Mouse (Mus musculus) limb, embryonic 11.5 days (tissue): ENCODE measurements at regions not wholly inside any gene's neighbourhood (a gene's known extent, or its start where the extent isn't known, plus 50 kb on each side); places are given as distances from the start of the nearest gene placed in this dataset.

Experiments
- ATAC-seq: fragments of 200-750 bp; cut with Nextera tagmentation; 2 replicates; pipeline ENCODE4 v1.8.0; 2017; ENCODE audit warnings: low read depth; ENCODE audit not compliant: insufficient number of reproducible peaks, low FRiP score, low TSS enrichment
- DNase-seq: peaks from one replicate; pipeline ENCODE4 v3.0.0-alpha.2; 2015; ENCODE audit warnings: low spot score
- H3K27ac ChIP-seq: fragments of 300-500 bp; sonication (generic); replicated peaks from 2 replicates; pipeline ENCODE4 v1.5.1; 2014; ENCODE audit warnings: low read depth, mild to moderate bottlenecking, low read length
- H3K27me3 ChIP-seq: fragments of 300-500 bp; sonication (generic); 2 replicates; pipeline ENCODE4 v1.6.1; 2014; ENCODE audit warnings: mild to moderate bottlenecking, low read length, mixed read lengths; ENCODE audit not compliant: control insufficient read depth, insufficient read depth
- H3K36me3 ChIP-seq: fragments of 300-500 bp; sonication (generic); 2 replicates; pipeline ENCODE4 v1.6.1; 2014; ENCODE audit warnings: mild to moderate bottlenecking, low read length, moderate library complexity, mixed read lengths; ENCODE audit not compliant: control insufficient read depth, insufficient read depth
- H3K4me1 ChIP-seq: fragments of 300-500 bp; sonication (generic); 2 replicates; pipeline ENCODE4 v1.6.1; 2014; ENCODE audit warnings: low read length, mixed read lengths; ENCODE audit not compliant: control insufficient read depth, insufficient read depth
- H3K4me2 ChIP-seq: fragments of 300-500 bp; sonication (generic); 2 replicates; pipeline ENCODE4 v1.6.1; 2014; ENCODE audit warnings: low read depth, mild to moderate bottlenecking, moderate library complexity; ENCODE audit not compliant: severe bottlenecking
- H3K4me3 ChIP-seq: fragments of 300-500 bp; sonication (generic); 2 replicates; pipeline ENCODE4 v1.5.1; 2014; ENCODE audit warnings: low read depth, low read length
- H3K9ac ChIP-seq: fragments of 300-500 bp; sonication (generic); 2 replicates; pipeline ENCODE4 v1.6.1; 2014; ENCODE audit warnings: mild to moderate bottlenecking, low read length
- H3K9me3 ChIP-seq: fragments of 300-500 bp; sonication (generic); 2 replicates; pipeline ENCODE4 v1.6.1; 2016; ENCODE audit warnings: low read length; ENCODE audit not compliant: control insufficient read depth
- WGBS: fragments of 180-500 bp; shearing (Covaris S2); extraction: QIAGEN DNeasy Blood & Tissue Kit; methylation state at CpG from one replicate; pipeline ENCODE4 v1.1.7; 2014; 5-methylcytosine and 5-hydroxymethylcytosine counted together

DNA sequence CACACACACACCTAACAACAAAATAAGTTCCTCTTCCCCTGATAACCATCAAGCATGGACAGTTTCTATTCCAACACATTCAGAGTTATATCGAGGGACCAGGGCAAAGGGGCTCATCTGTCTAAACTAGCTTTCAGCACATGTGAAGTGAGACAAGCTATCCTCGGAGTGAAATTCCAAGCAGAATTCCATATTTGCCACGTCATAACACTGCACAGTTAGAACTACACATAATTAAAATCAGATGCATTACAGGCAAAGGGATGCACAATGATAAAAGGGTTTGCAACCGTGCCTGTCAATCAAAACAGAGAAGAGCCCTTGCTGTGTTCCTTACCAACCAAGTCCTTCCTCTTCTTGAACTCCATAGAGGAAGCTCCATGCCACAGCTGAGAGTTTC is 488.2 kb upstream of the Hs6st1 start:
- Histone ChIP-seq H3K4me3 (no peak overlapping the region), H3K4me1 (no peaks in the 10 kb centered on the region), H3K27me3 (no peaks in the 10 kb centered on the region), H3K4me2 (no peak overlapping the region), H3K36me3 (no peaks in the 10 kb centered on the region), H3K27ac (no peak overlapping the region), H3K9ac (no peak overlapping the region), H3K9me3 (no peaks in the 10 kb centered on the region)
- ATAC-seq (no peak), DNase-seq (no peak)
- 62% methylated on average over 4 of the region's 4 CpGs for WGBS

DNA sequence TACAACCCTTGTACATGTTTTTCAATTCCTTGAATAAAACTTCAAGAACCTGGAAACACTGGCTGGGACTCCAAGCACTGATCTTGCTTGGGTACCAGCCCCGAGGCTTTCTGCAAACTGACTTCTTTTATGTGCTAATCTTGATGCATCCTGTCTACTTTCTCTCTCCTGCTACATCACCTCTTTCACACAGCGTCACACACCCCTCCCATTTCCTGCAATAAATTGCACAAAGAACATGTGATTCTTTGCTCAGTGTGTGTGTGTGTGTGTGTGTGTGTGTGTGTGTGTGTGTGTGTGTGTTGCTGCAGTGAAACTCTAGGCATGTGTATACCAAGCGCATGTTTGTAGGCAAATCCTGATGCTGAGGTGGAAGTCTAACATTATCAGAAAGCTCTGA is 487.7 kb upstream of the Hs6st1 start:
- Histone ChIP-seq H3K36me3 (no peaks in the 10 kb centered on the region), H3K4me3 (no peak overlapping the region), H3K9me3 (no peaks in the 10 kb centered on the region), H3K27me3 (no peaks in the 10 kb centered on the region), H3K9ac (no peak overlapping the region), H3K4me2 (no peak overlapping the region), H3K4me1 (no peaks in the 10 kb centered on the region), H3K27ac (no peak overlapping the region)
- WGBS, result 42% methylated on average over 3 of the region's 3 CpGs
- no peak for ATAC-seq
- no peak for DNase-seq

- Histone ChIP-seq H3K9me3 (no peaks in the 10 kb centered on the region), H3K9ac (no peak overlapping the region), H3K4me3 (no peak overlapping the region), H3K27me3 (no peaks in the 10 kb centered on the region), H3K27ac (no peak overlapping the region), H3K4me1 (no peaks in the 10 kb centered on the region), H3K4me2 (no peak overlapping the region), H3K36me3 (no peaks in the 10 kb centered on the region)
- ATAC-seq (no peak), DNase-seq (no peak)
- 83% methylated on average over 2 of the region's 2 CpGs for WGBS
These were observed 480.3 kb upstream of the Hs6st1 start for GRCm38 (mm10) chr1:35587900-35588299.

- DNase-seq (no peak), ATAC-seq (no peak)
- Histone ChIP-seq H3K4me3 (no peak overlapping the region), H3K27me3 (no peaks in the 10 kb centered on the region), H3K9me3 (no peaks in the 10 kb centered on the region), H3K9ac (no peak overlapping the region), H3K4me1 (no peaks in the 10 kb centered on the region), H3K27ac (no peak overlapping the region), H3K4me2 (no peak overlapping the region), H3K36me3 (no peaks in the 10 kb centered on the region)
- 82% methylated on average over 3 of the region's 3 CpGs for WGBS
These were observed 479.3 kb upstream of the Hs6st1 start for GRCm38 (mm10) chr1:35588939-35589338.

DNA sequence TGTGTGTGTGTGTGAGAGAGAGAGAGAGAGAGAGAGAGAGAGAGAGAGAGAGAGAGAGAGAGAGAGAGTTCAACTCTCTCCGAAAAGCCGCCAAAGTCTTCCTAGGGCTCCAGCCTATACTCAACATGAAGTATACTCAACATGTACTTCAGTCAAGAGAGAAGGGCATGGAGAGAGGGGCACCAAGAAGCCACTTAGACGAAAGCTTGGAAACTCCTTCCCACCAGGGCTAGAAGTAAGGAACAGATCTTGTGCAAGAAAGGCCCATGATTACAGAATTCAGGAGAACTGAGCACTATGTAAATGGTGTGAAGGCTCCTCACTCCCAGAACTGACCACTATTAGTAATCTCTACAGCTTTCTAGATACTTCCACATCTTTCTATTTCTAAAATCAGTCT is 467.4 kb upstream of the Hs6st1 start:
- Histone ChIP-seq H3K4me3 (no peak overlapping the region), H3K9ac (no peak overlapping the region), H3K4me1 (no peaks in the 10 kb centered on the region), H3K27me3 (no peaks in the 10 kb centered on the region), H3K36me3 (no peaks in the 10 kb centered on the region), H3K9me3 (no peaks in the 10 kb centered on the region), H3K27ac (no peak overlapping the region), H3K4me2 (no peak overlapping the region)
- ATAC-seq (no peak), DNase-seq (no peak)
- 92% methylated on average over 3 of the region's 3 CpGs for WGBS

GRCm38 (mm10) chr1:35615131-35615530 is 453.1 kb upstream of the Hs6st1 start:
- ATAC-seq (no peak), DNase-seq (no peak)
- no peaks in the 10 kb centered on the region for H3K9me3 ChIP-seq
- WGBS, result 72% methylated on average over 3 of the region's 3 CpGs
- H3K4me2 ChIP-seq, result no peak overlapping the region
- no peak overlapping the region for H3K4me3 ChIP-seq
- H3K36me3 ChIP-seq, result no peaks in the 10 kb centered on the region
- H3K27me3 ChIP-seq, result no peaks in the 10 kb centered on the region
- H3K4me1 ChIP-seq, result no peaks in the 10 kb centered on the region
- H3K27ac ChIP-seq, result no peak overlapping the region
- no peak overlapping the region for H3K9ac ChIP-seq

DNA sequence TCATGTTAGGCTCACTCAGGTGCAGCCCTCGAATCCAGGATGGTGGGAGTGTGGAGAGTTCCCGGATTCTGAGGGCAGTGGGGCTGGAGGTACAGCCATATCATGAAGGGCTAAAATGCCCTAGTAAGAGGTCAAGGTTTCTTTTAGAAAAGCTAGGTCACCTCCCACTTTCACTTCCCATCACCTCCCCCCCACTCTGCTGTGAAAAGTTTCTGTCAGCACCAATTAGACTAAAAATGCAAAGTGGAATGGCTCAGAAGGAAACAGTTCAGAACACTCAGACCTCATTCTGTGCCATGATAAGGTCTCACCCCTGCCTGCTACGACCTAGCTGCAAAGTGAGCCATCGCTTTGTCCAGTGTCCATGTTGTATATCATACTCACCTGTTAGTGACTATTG is 448.7 kb upstream of the Hs6st1 start:
- no peak for DNase-seq

GRCm38 (mm10) chr1:35642595-35642994 is 425.6 kb upstream of the Hs6st1 start:
- 40% methylated on average over 7 of the region's 7 CpGs for WGBS
- no peak for ATAC-seq

More for the DNA sequence above, 448.7 kb upstream of the Hs6st1 start:
- H3K9me3 ChIP-seq, result no peaks in the 10 kb centered on the region
- no peak overlapping the region for H3K4me2 ChIP-seq
- H3K36me3 ChIP-seq, result no peaks in the 10 kb centered on the region
- H3K4me3 ChIP-seq, result no peak overlapping the region
- no peak overlapping the region for H3K9ac ChIP-seq
- H3K27me3 ChIP-seq, result no peaks in the 10 kb centered on the region
- H3K27ac ChIP-seq, result no peak overlapping the region
- H3K4me1 ChIP-seq, result no peaks in the 10 kb centered on the region
- 85% methylated on average over 4 of the region's 4 CpGs for WGBS
- ATAC-seq, result no peak

DNA sequence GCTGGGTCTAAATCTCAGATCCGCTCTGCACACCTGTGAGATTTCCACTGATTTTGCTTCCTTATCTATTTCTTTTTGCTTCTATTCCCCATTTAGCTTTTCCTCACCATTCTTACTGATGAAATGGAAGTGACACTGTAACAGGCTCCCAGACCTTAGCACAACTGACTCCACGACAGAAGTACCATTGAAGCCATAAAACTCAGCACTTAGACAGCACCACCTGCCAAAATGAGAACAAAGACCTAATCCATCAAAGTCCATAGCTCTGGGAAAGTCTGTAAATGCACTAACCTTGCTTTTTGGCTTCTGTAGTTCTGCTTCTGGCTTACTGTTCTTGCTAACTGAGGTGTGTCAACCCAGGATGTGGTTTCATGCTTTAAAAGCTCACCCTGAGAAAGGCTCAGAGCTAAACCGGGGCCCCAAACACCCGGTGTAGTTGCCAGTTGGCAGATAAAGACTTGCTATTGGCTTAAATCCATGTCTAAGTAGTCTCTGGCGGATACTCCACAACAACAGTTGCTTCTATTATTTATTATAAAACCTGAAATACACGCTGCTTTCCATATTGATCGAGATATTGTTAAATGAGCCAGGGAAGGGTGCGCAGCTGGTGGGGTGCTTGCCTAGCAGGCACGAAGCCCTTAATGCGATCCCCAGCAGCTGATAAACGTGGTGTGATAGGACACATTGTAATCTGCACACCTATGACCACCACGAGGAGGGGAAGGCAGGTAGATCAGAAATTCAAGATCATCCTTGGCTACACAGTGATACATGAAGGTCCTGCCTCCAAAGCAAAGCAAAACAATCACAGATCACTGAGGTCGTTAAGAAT is 414.9 kb upstream of the Hs6st1 start:
- DNase-seq (no peak), ATAC-seq (no peak)
- Histone ChIP-seq H3K27me3 (no peaks in the 10 kb centered on the region), H3K36me3 (no peaks in the 10 kb centered on the region), H3K9me3 (no peaks in the 10 kb centered on the region; the same call in 1 of the 2 replicates), H3K27ac (no peak overlapping the region), H3K4me1 (no peaks in the 10 kb centered on the region), H3K4me3 (no peak overlapping the region), H3K9ac (no peak overlapping the region), H3K4me2 (no peak overlapping the region)
- 76% methylated on average over 13 of the region's 13 CpGs for WGBS

More at GRCm38 (mm10) chr1:35642595-35642994, 425.6 kb upstream of the Hs6st1 start:
- Histone ChIP-seq H3K9me3 (no peaks in the 10 kb centered on the region), H3K4me1 (no peaks in the 10 kb centered on the region), H3K27me3 (no peaks in the 10 kb centered on the region), H3K36me3 (no peaks in the 10 kb centered on the region), H3K4me3 (no peak overlapping the region), H3K27ac (no peak overlapping the region), H3K4me2 (no peak overlapping the region), H3K9ac (no peak overlapping the region)
- no peak for DNase-seq
